Mouse (Mus musculus): Measurements from ENCODE around the gene Gm37240. TPM values are rescaled to one million over a fixed set of nuclear protein-coding genes. Genes with fewer than 3 reads are reported as not detected.

Gm37240 gene
- polyA plus RNA-seq, 1 experiment from 2014 or later, result 3.3 TPM

DNA sequence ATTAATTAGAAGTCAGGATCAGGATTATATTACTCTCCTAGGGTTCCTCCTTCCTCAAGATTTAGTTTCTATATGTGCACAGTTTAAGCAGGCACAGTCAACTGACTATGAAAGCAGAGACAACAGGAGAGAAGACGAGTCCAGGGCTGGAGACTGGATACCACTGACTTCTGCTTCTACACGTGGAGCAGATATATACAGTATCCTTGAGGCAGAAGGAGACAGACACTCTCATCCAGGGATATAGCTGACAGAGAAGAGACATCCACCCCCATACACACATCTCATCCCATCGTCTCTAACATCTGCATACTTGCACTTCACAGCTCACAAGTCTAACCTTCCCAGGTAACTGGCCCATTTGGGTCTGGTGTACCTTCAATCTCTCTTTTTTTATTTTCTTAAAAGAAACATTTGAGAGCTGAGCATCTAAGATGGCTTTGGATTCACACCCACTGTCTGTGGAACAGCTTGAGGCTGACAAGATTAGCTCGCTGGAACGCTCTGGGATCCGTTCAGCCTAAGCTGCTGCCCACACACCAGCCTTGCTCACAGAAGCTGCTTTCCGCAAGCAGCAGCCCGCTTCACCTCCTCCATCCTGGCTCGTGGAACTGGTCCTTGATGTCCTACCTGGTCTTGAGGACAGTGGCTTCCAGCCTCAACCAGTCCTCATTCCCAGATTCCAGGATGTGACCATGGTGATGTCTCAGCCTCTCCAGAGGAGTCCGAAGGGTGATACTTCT is 421.9 kb downstream of the Gm37240 start:
- H3K27me3 ChIP-seq (replicated peaks; ENCODE audit: control insufficient read depth, insufficient read depth, low read length), result no peaks in the 10 kb centered on the region
- H3K4me2 ChIP-seq (replicated peaks; ENCODE audit: low read depth), result no peak overlapping the region
- no peak for TF ChIP-seq CTCF (IDR thresholded peaks at IDR 0.05; ENCODE audit: low read depth)
- no peak overlapping the region for H3K9ac ChIP-seq (ENCODE audit: low read depth, low read length)
- H3K36me3 ChIP-seq (ENCODE audit: control insufficient read depth, insufficient read depth), result no peaks in the 10 kb centered on the region
- no peak overlapping the region for H3K27ac ChIP-seq (ENCODE audit: low read depth, low read length)
- no peak overlapping the region for H3K4me3 ChIP-seq (ENCODE audit: low read depth, low read length)
- ATAC-seq, result no peak
- H3K4me1 ChIP-seq (replicated peaks; ENCODE audit: control insufficient read depth, insufficient read depth, low read length), result no peaks in the 10 kb centered on the region
- WGBS, result 75% methylated on average over 10 of the region's 10 CpGs
- H3K9me3 ChIP-seq (ENCODE audit: control insufficient read depth), result no peaks in the 10 kb centered on the region

DNA sequence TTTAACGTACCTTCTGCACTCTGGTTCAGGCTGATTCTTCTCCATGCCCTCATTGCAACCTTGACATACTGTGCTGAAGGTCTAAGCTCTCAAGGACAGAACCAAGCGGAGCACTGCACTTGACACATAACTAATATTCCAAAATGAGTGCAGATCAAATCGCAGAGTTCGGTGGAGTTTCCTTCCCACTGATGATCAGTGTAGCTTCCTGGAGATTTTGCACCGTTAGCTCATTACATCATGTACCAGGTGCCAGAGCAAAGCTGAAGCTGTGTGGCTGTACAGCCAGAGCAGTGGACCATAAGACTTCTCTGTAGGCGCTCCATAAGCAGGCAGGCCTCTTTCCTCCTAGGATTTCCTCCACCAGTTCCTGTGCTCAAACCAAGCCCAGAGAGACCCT is 427.3 kb downstream of the Gm37240 start:
- ATAC-seq, result no peak
- 88% methylated on average over 6 of the region's 6 CpGs for WGBS
- Histone ChIP-seq H3K36me3 (ENCODE audit: control insufficient read depth, insufficient read depth) (no peaks in the 10 kb centered on the region), H3K4me2 (replicated peaks; ENCODE audit: low read depth) (no peak overlapping the region), H3K9me3 (ENCODE audit: control insufficient read depth) (no peaks in the 10 kb centered on the region), H3K27me3 (replicated peaks; ENCODE audit: control insufficient read depth, insufficient read depth, low read length) (no peaks in the 10 kb centered on the region), H3K4me3 (ENCODE audit: low read depth, low read length) (no peak overlapping the region), H3K27ac (ENCODE audit: low read depth, low read length) (no peak overlapping the region), H3K4me1 (replicated peaks; ENCODE audit: control insufficient read depth, insufficient read depth, low read length) (no peaks in the 10 kb centered on the region), H3K9ac (ENCODE audit: low read depth, low read length) (no peak overlapping the region)
- TF ChIP-seq CTCF (IDR thresholded peaks at IDR 0.05; ENCODE audit: low read depth), result no peak

DNA sequence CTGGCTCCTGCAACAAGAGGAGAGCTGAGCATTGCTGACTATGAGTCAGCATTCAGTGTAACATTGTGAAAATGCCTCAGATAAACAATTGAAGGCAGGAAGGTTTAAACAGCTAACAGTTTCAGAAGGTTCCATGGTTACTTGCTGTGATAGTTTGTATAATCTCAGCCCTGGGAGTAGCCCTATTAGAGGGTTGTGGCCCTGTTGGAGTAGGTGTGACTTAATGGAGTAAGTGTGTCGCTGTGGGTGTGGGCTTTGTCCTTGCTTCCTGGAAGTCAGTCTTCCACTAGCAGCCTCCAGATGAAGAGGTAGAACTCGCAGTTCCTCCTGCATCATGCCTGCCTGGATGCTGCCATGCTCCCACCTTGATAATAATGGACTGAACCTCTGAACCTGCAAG is 430.3 kb downstream of the Gm37240 start:
- Histone ChIP-seq H3K4me2 (replicated peaks; ENCODE audit: low read depth) (no peak overlapping the region), H3K4me1 (replicated peaks; ENCODE audit: control insufficient read depth, insufficient read depth, low read length) (no peaks in the 10 kb centered on the region), H3K36me3 (ENCODE audit: control insufficient read depth, insufficient read depth) (no peaks in the 10 kb centered on the region), H3K27me3 (replicated peaks; ENCODE audit: control insufficient read depth, insufficient read depth, low read length) (no peaks in the 10 kb centered on the region), H3K9me3 (ENCODE audit: control insufficient read depth) (no peaks in the 10 kb centered on the region), H3K27ac (ENCODE audit: low read depth, low read length) (no peak overlapping the region), H3K4me3 (ENCODE audit: low read depth, low read length) (no peak overlapping the region), H3K9ac (ENCODE audit: low read depth, low read length) (no peak overlapping the region)
- WGBS, result 78% methylated on average over 2 of the region's 2 CpGs
- ATAC-seq, result no peak
- no peak for TF ChIP-seq CTCF (IDR thresholded peaks at IDR 0.05; ENCODE audit: low read depth)

DNA sequence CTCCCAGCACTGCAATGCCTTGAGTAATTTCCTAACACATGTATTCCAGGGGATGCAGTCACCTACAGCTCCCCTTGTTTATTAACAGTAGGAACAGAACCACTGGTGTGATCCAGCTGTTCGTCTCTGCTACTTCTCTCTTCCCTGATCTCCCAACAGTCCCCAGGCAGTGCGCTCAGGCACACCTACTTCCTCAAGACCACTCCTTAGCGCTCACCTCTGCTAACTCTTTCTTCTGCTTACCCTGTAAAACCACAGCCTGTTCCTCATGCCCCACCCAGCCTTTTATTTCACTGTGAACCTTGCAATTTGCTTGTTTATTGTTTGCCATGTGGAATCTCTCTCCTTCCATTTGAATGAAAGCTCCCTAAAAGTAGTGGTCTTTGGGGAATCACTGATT is 431.9 kb downstream of the Gm37240 start:
- Histone ChIP-seq H3K4me1 (replicated peaks; ENCODE audit: control insufficient read depth, insufficient read depth, low read length) (no peaks in the 10 kb centered on the region), H3K9me3 (ENCODE audit: control insufficient read depth) (no peaks in the 10 kb centered on the region), H3K27ac (ENCODE audit: low read depth, low read length) (no peak overlapping the region), H3K4me2 (replicated peaks; ENCODE audit: low read depth) (no peak overlapping the region), H3K36me3 (ENCODE audit: control insufficient read depth, insufficient read depth) (no peaks in the 10 kb centered on the region), H3K9ac (ENCODE audit: low read depth, low read length) (no peak overlapping the region), H3K4me3 (ENCODE audit: low read depth, low read length) (no peak overlapping the region), H3K27me3 (replicated peaks; ENCODE audit: control insufficient read depth, insufficient read depth, low read length) (no peaks in the 10 kb centered on the region)
- WGBS, result 43% methylated on average over 3 of the region's 3 CpGs
- ATAC-seq, result no peak
- TF ChIP-seq CTCF (IDR thresholded peaks at IDR 0.05; ENCODE audit: low read depth), result no peak

DNA sequence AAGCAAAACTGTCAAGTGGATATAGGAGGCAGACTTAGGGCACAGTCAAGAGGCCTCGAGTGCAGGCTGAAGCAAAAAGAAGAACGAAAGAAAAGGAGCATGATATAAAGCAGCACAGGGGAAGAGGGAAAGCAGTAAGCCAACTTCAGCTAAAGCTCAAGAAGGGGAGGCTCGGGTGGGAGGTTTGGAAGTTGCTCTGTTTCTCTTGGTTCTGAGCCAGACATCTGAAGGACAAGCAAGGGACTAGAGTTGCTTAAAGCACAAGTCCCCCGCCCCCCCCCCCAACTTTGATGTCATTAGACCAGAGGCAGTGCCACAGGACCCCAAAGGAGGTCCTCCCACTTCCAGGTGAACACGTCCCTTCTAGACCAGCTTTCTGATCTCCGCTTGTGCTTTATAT is 433.3 kb downstream of the Gm37240 start:
- H3K36me3 ChIP-seq (ENCODE audit: control insufficient read depth, insufficient read depth), result no peaks in the 10 kb centered on the region
- no peak for TF ChIP-seq CTCF (IDR thresholded peaks at IDR 0.05; ENCODE audit: low read depth)
- H3K9ac ChIP-seq (ENCODE audit: low read depth, low read length), result no peak overlapping the region
- H3K4me2 ChIP-seq (replicated peaks; ENCODE audit: low read depth), result no peak overlapping the region
- WGBS, result 70% methylated on average over 6 of the region's 6 CpGs
- H3K4me1 ChIP-seq (replicated peaks; ENCODE audit: control insufficient read depth, insufficient read depth, low read length), result no peaks in the 10 kb centered on the region
- no peak overlapping the region for H3K27ac ChIP-seq (ENCODE audit: low read depth, low read length)
- no peaks in the 10 kb centered on the region for H3K9me3 ChIP-seq (ENCODE audit: control insufficient read depth)
- H3K27me3 ChIP-seq (replicated peaks; ENCODE audit: control insufficient read depth, insufficient read depth, low read length), result no peaks in the 10 kb centered on the region
- no peak overlapping the region for H3K4me3 ChIP-seq (ENCODE audit: low read depth, low read length)
- no peak for ATAC-seq

DNA sequence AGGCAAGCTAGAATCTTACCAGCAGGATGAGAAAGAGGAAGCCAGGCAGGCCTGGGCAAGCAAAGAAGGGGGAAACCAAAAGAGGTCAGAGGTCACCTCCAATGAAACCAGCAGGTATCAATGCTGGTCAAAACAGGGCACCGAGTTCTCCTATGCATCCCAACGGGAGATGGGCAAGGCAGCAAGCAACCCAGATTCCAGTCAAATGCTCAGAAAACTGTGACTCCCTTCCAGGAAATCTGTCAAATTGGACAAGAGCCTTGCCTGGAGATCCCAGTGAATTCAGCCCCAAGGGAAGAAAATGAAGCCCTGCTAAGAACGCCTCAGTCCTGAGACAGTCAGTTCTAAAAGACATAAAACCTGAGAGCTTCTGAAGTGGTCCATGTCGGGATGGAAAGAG is 437.9 kb downstream of the Gm37240 start:
- H3K4me2 ChIP-seq (replicated peaks; ENCODE audit: low read depth), result no peak overlapping the region
- no peaks in the 10 kb centered on the region for H3K36me3 ChIP-seq (ENCODE audit: control insufficient read depth, insufficient read depth)
- H3K27me3 ChIP-seq (replicated peaks; ENCODE audit: control insufficient read depth, insufficient read depth, low read length), result no peaks in the 10 kb centered on the region
- TF ChIP-seq CTCF (IDR thresholded peaks at IDR 0.05; ENCODE audit: low read depth), result no peak
- no peak overlapping the region for H3K9ac ChIP-seq (ENCODE audit: low read depth, low read length)
- H3K27ac ChIP-seq (ENCODE audit: low read depth, low read length), result no peak overlapping the region
- H3K4me1 ChIP-seq (replicated peaks; ENCODE audit: control insufficient read depth, insufficient read depth, low read length), result no peaks in the 10 kb centered on the region
- no peak overlapping the region for H3K4me3 ChIP-seq (ENCODE audit: low read depth, low read length)
- H3K9me3 ChIP-seq (ENCODE audit: control insufficient read depth), result no peaks in the 10 kb centered on the region
- no peak for ATAC-seq
- 83% methylated on average over 4 of the region's 4 CpGs for WGBS

Measured in intestine, postnatal 0 days (tissue).